Mouse (Mus musculus): ENCODE measurements around the gene Tacc2. TPM values are rescaled to one million over a fixed set of nuclear protein-coding genes. Genes with fewer than 3 reads are reported as not detected.
A peak's percentile ranks its signal among the peaks of the same experiment; 100 is the strongest.

The Tacc2 gene
- total RNA-seq, 4 experiments from 2014 or later, result 73.3 to 82.8 (median 79.4) TPM

GRCm38 (mm10) chr7:130678414-130678813, 101.2 kb downstream of the Tacc2 start:
- no peak for DNase-seq (ENCODE audit: low spot score in 2 of 2)

- DNase-seq (ENCODE audit: low spot score in 2 of 2), result peak; percentile 71 to 74
These were observed 104.6 kb downstream of the Tacc2 start for GRCm38 (mm10) chr7:130681798-130682197.

GRCm38 (mm10) chr7:130688601-130689000, 111.4 kb downstream of the Tacc2 start:
- no peak for DNase-seq (ENCODE audit: low spot score in 2 of 2)

GRCm38 (mm10) chr7:130690869-130691268, 113.6 kb downstream of the Tacc2 start:
- DNase-seq (ENCODE audit: low spot score in 2 of 2), result no peak

GRCm38 (mm10) chr7:130691931-130692330, 114.7 kb downstream of the Tacc2 start:
- DNase-seq (ENCODE audit: low spot score in 2 of 2), result no peak

GRCm38 (mm10) chr7:130692392-130692942, 115.2 kb downstream of the Tacc2 start:
- DNase-seq (ENCODE audit: low spot score in 2 of 2), result peak; percentile 57 to 74

GRCm38 (mm10) chr7:130692943-130693799, 115.9 kb downstream of the Tacc2 start:
- peak; percentile 27 to 36 for DNase-seq (ENCODE audit: low spot score in 2 of 2)

- DNase-seq (ENCODE audit: low spot score in 2 of 2), result no peak
These were observed 116.6 kb downstream of the Tacc2 start for GRCm38 (mm10) chr7:130693800-130694193.

GRCm38 (mm10) chr7:130695669-130696338, 118.6 kb downstream of the Tacc2 start:
- DNase-seq (ENCODE audit: low spot score in 2 of 2), result no peak

- peak in 1 of 2 experiments; percentile 25 for DNase-seq (ENCODE audit: low spot score in 2 of 2)
These were observed 119.4 kb downstream of the Tacc2 start for GRCm38 (mm10) chr7:130696347-130697234.

GRCm38 (mm10) chr7:130698480-130698879, 121.2 kb downstream of the Tacc2 start:
- DNase-seq (ENCODE audit: low spot score in 2 of 2), result no peak

- DNase-seq (ENCODE audit: low spot score in 2 of 2), result no peak
These were observed 124.1 kb downstream of the Tacc2 start for GRCm38 (mm10) chr7:130701336-130701735.

- DNase-seq (ENCODE audit: low spot score in 2 of 2), result no peak
These were observed 128.0 kb downstream of the Tacc2 start for GRCm38 (mm10) chr7:130705230-130705629.

GRCm38 (mm10) chr7:130708940-130709339, 131.7 kb downstream of the Tacc2 start:
- DNase-seq (ENCODE audit: low spot score in 2 of 2), result no peak

- DNase-seq (ENCODE audit: low spot score in 2 of 2), result no peak
These were observed 132.4 kb downstream of the Tacc2 start for GRCm38 (mm10) chr7:130709372-130710274.

GRCm38 (mm10) chr7:130711851-130712250, 134.6 kb downstream of the Tacc2 start:
- no peak for DNase-seq (ENCODE audit: low spot score in 2 of 2)

- no peak for DNase-seq (ENCODE audit: low spot score in 2 of 2)
These were observed 136.1 kb downstream of the Tacc2 start for GRCm38 (mm10) chr7:130713319-130713718.

- no peak for DNase-seq (ENCODE audit: low spot score in 2 of 2)
These were observed 138.2 kb downstream of the Tacc2 start for GRCm38 (mm10) chr7:130715467-130715866.

- no peak for DNase-seq (ENCODE audit: low spot score in 2 of 2)
These were observed 139.1 kb downstream of the Tacc2 start for GRCm38 (mm10) chr7:130716341-130716740.

- no peak for DNase-seq (ENCODE audit: low spot score in 2 of 2)
These were observed 139.8 kb downstream of the Tacc2 start for GRCm38 (mm10) chr7:130716989-130717388.
